Mouse (Mus musculus) C2C12 (cell line): ENCODE measurements at regions not wholly inside any gene's neighbourhood (a gene's known extent, or its start where the extent isn't known, plus 50 kb on each side); places are given as distances from the start of the nearest gene placed in this dataset.

Experiments used
- H3K27me3 ChIP-seq: one replicate; pipeline ENCODE4 v1.6.1; 2011; ENCODE audit not compliant: control insufficient read depth, insufficient read depth, insufficient read length
- H3K36me3 ChIP-seq: one replicate; pipeline ENCODE4 v1.6.1; 2011; ENCODE audit not compliant: control insufficient read depth, insufficient read depth
- H3K4me3 ChIP-seq: one replicate; pipeline ENCODE4 v1.5.1; 2011; ENCODE audit warnings: mild to moderate bottlenecking, control low read depth; ENCODE audit not compliant: poor library complexity, insufficient read depth, severe bottlenecking
- H3K79me2 ChIP-seq: one replicate; pipeline ENCODE4 v1.6.1; 2011; ENCODE audit not compliant: control insufficient read depth, insufficient read depth
- H3K79me3 ChIP-seq: one replicate; pipeline ENCODE4 v1.6.1; 2011; ENCODE audit warnings: low read depth, control low read depth
- H3ac ChIP-seq: one replicate; pipeline ENCODE3; 2011; ENCODE audit warnings: low read depth; ENCODE audit not compliant: control insufficient read depth, insufficient read length
- CEBPB ChIP-seq: IDR thresholded peaks from one replicate; pipeline ENCODE4 v1.6.1; 2011; ENCODE audit warnings: low read depth, mild to moderate bottlenecking, control low read depth, moderate library complexity
- CTCF ChIP-seq: IDR thresholded peaks from one replicate; pipeline ENCODE4 v1.5.1; 2011; ENCODE audit not compliant: control insufficient read depth, insufficient read depth, insufficient read length
- FOSL1 ChIP-seq: IDR thresholded peaks from one replicate; pipeline ENCODE4 v1.8.0; 2011; ENCODE audit warnings: mild to moderate bottlenecking, low read length; ENCODE audit not compliant: poor library complexity, insufficient read depth, severe bottlenecking
- MAX ChIP-seq: IDR thresholded peaks from one replicate; pipeline ENCODE4 v1.6.1; 2011; ENCODE audit warnings: mild to moderate bottlenecking, control low read depth
- MYOD1 ChIP-seq: IDR thresholded peaks from one replicate; pipeline ENCODE4 v1.6.1; 2011; ENCODE audit warnings: low read depth; ENCODE audit not compliant: control insufficient read depth, insufficient read length
- MYOG ChIP-seq: IDR thresholded peaks from one replicate; pipeline ENCODE4 v1.6.1; 2011; ENCODE audit not compliant: control insufficient read depth, insufficient read length; ENCODE audit errors: extremely low read depth
- USF1 ChIP-seq: IDR thresholded peaks from one replicate; pipeline ENCODE4 v1.6.1; 2011; ENCODE audit warnings: low read depth, mild to moderate bottlenecking, control low read depth, moderate library complexity

- no peaks in the 10 kb centered on the region for H3K79me2 ChIP-seq
- no peak overlapping the region for H3K4me3 ChIP-seq
- no peaks in the 10 kb centered on the region for H3K36me3 ChIP-seq
- H3K79me3 ChIP-seq: no peaks in the 10 kb centered on the region
- no peaks in the 10 kb centered on the region for H3K27me3 ChIP-seq
- TF ChIP-seq MYOD1 (no peak), FOSL1 (no peak), MAX (no peak), MYOG (no peak), USF1 (no peak), CTCF (no peak), CEBPB (no peak)
- H3ac ChIP-seq: no peak overlapping the region
Measured at GRCm38 (mm10) chr8:53878846-53879245, 198.6 kb upstream of the Vegfc start.

DNA sequence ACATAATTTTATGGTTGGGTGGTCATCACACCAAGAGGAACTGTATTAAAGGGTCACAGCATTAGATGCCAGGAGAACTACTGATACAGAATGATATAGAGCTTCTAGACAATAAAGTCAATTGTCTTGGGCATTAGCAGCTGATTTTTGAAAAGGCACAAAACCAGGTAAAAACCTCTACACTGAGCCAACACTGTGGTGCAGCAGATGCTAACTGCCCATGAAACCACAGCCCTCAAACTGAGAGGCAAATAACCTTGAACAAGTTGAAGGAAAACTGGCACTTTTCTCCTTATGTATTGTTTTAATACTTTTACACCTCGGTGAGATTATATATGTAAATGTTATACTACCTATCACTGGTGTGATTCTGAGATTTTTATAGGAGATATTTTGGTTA lies 195.9 kb upstream of the Vegfc start:
- TF ChIP-seq FOSL1 (no peak), CEBPB (no peak), MAX (no peak), CTCF (no peak), MYOD1 (no peak), USF1 (no peak), MYOG (no peak)
- Histone ChIP-seq H3ac (no peak overlapping the region), H3K36me3 (no peaks in the 10 kb centered on the region), H3K27me3 (no peaks in the 10 kb centered on the region), H3K79me3 (no peaks in the 10 kb centered on the region), H3K79me2 (no peaks in the 10 kb centered on the region), H3K4me3 (no peak overlapping the region)

DNA sequence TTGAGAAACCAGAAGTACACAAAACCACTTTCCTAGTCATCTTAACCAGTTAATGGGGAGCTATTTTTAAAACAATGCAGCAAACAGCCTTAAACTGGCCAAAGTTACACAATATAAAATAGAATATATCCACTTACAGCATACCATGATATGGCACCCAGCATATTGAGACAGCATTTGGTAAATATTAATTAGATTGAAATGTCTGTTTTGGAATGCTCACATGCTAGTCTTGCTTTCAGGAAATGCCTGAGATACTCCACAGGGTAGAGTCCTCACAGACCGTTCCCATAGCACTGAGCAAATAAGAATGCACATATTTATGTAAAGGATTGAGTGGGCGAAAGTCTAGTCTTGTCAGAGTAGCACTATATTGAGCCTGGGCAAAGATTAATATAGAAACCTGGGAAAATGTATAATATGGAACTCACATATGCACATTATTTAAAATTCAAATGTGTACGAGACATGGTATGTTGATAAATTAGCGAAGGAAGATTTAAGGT lies 185.1 kb upstream of the Vegfc start:
- Histone ChIP-seq H3K79me3 (no peaks in the 10 kb centered on the region), H3ac (no peak overlapping the region), H3K79me2 (no peaks in the 10 kb centered on the region), H3K4me3 (no peak overlapping the region), H3K27me3 (no peaks in the 10 kb centered on the region), H3K36me3 (no peaks in the 10 kb centered on the region)
- TF ChIP-seq MAX (no peak), FOSL1 (no peak), CEBPB (no peak), MYOD1 (no peak), MYOG (no peak), CTCF (no peak), USF1 (no peak)

DNA sequence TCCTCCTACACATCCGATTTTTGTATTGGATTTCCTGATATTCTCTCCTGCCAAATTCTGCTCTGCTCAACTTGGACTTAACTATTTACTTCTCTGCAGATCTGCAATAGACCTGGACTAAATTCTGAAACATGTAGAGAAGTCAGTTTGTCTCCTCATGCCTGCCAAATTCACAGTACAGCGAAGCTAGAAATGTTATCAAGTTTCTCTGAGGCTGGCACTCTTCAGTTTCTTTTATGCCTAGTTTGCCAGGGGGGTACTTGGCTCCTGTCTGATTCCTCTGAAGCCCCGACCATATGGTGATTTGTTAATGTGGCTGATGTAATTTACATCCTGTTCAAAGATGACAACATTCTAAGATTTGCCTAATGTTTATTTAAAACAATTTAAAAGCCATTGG lies 184.6 kb upstream of the Vegfc start:
- no peaks in the 10 kb centered on the region for H3K79me3 ChIP-seq
- H3K79me2 ChIP-seq: no peaks in the 10 kb centered on the region
- no peak overlapping the region for H3K4me3 ChIP-seq
- no peaks in the 10 kb centered on the region for H3K36me3 ChIP-seq
- no peaks in the 10 kb centered on the region for H3K27me3 ChIP-seq
- TF ChIP-seq MYOD1: no peak
- no peak for TF ChIP-seq USF1
- no peak for TF ChIP-seq MAX
- TF ChIP-seq CEBPB: no peak
- no peak for TF ChIP-seq CTCF
- no peak overlapping the region for H3ac ChIP-seq

DNA sequence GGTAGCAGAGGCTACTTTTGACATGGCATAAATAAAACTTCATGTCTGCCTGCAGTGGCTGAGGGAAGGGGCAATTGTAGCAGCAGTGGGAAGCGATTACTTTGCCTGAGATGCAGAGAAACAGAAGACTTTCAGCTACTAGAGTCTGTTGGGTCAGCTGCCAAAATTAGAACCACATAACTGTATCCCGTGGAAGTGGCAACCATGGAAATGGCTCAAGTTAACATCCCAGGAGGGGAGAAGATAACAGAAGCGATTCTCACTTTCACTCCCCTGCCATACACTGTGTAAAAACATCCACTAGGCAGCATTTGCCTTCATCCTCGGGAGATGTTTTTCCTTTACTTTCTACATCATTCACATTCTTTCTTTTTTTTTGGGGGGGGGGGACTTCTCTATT lies 155.1 kb upstream of the Vegfc start:
- TF ChIP-seq FOSL1 (no peak), USF1 (no peak), CTCF (no peak), MYOG (no peak), MAX (no peak), MYOD1 (no peak), CEBPB (no peak)
- H3K79me2 ChIP-seq: no peaks in the 10 kb centered on the region
- no peaks in the 10 kb centered on the region for H3K36me3 ChIP-seq
- H3K79me3 ChIP-seq: no peaks in the 10 kb centered on the region
- no peaks in the 10 kb centered on the region for H3K27me3 ChIP-seq
- no peak overlapping the region for H3K4me3 ChIP-seq
- no peak overlapping the region for H3ac ChIP-seq

GRCm38 (mm10) chr8:53930685-53931084 lies 146.7 kb upstream of the Vegfc start:
- Histone ChIP-seq H3K79me3 (no peaks in the 10 kb centered on the region), H3K36me3 (no peaks in the 10 kb centered on the region), H3K79me2 (no peaks in the 10 kb centered on the region), H3ac (no peak overlapping the region), H3K27me3 (no peaks in the 10 kb centered on the region), H3K4me3 (no peak overlapping the region)
- TF ChIP-seq MYOG (no peak), FOSL1 (no peak), MYOD1 (no peak), CEBPB (no peak), CTCF (no peak), MAX (no peak), USF1 (no peak)
